Mouse (Mus musculus) erythroblast, embryonic 14.5 days (primary cell): ENCODE measurements around the gene Ceacam10.

Source experiments
- GATA1 ChIP-seq: IDR thresholded peaks from 2 replicates; pipeline ENCODE4 v1.6.1; 2012; ENCODE audit warnings: low read length, inconsistent platforms, mixed read lengths
- TAL1 ChIP-seq: IDR thresholded peaks from 3 replicates; pipeline ENCODE4 v1.6.1; 2012; ENCODE audit warnings: low read length, inconsistent platforms, mixed read lengths

DNA sequence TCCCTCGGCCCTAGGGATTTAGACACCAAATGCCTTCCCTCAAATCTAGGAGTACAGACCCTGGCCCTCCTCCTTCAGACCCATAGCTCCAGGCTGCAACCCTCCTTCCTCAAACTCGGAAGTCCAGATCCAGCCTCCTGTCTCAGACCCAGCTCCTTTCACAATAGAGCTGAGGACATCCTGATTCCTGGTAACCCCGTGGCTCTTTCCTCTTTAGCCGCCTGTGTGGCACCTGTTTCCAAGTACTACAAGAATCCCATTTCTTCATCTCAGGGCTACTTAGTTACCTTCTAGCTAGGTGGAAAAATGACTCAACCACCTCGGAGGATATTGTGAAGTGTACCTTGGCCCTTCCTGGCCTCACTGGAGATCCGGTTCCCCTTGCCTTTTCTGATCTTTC is 15.8 kb upstream of the Ceacam10 start:
- TF ChIP-seq GATA1 (no peak), TAL1 (no peak)
